Mouse (Mus musculus) intestine, embryonic 15.5 days (tissue): ENCODE data around the gene Slfn8. TPM values are rescaled to one million over a fixed set of nuclear protein-coding genes. Genes with fewer than 3 reads are reported as not detected.
"Not testable (repeated sequence)": the region's sequence is repeated elsewhere in the genome, so short reads cannot be mapped to it uniquely, and the experiment has no call there.

Experiments
- ATAC-seq: fragments of 200-750 bp; cut with Nextera tagmentation; 2 replicates; pipeline ENCODE4 v1.8.0; 2017; ENCODE audit warnings: moderate TSS enrichment, moderate library complexity
- H3K27ac ChIP-seq: fragments of 300-500 bp; sonication (generic); 2 replicates; pipeline ENCODE4 v1.5.1; 2015; ENCODE audit warnings: mild to moderate bottlenecking, inconsistent platforms
- H3K27me3 ChIP-seq: fragments of 300-500 bp; sonication (generic); replicated peaks from 2 replicates; pipeline ENCODE4 v1.6.1; 2015; ENCODE audit warnings: inconsistent platforms
- H3K36me3 ChIP-seq: fragments of 300-500 bp; sonication (generic); 2 replicates; pipeline ENCODE4 v1.6.1; 2015; ENCODE audit warnings: inconsistent platforms
- H3K4me1 ChIP-seq: fragments of 300-500 bp; sonication (generic); replicated peaks from 2 replicates; pipeline ENCODE4 v1.6.1; 2015; ENCODE audit warnings: inconsistent platforms
- H3K4me2 ChIP-seq: fragments of 300-500 bp; sonication (generic); replicated peaks from 2 replicates; pipeline ENCODE4 v1.6.1; 2015; ENCODE audit warnings: mild to moderate bottlenecking, inconsistent platforms
- H3K4me3 ChIP-seq: fragments of 300-500 bp; sonication (generic); replicated peaks from 2 replicates; pipeline ENCODE4 v1.5.1; 2015; ENCODE audit warnings: inconsistent platforms
- H3K9ac ChIP-seq: fragments of 300-500 bp; sonication (generic); 2 replicates; pipeline ENCODE4 v1.6.1; 2015; ENCODE audit warnings: inconsistent platforms
- H3K9me3 ChIP-seq: fragments of 300-500 bp; sonication (generic); 2 replicates; pipeline ENCODE4 v1.6.1; 2016; ENCODE audit warnings: inconsistent platforms
- WGBS: fragments of 180-500 bp; shearing (Covaris S2); methylation state at CpG from one replicate; pipeline ENCODE4 v1.1.7; 2015; 5-methylcytosine and 5-hydroxymethylcytosine counted together
- polyA plus RNA-seq: library from polyadenylated mRNA; unstranded; fragments of >200 nt; fragmentation: Nextera tagmentation; extraction: Ambion mirVana; gene quantifications from 2 replicates; pipeline ENCODE4 v1.2.1, GENCODE M21; 2015

The Slfn8 gene
- polyA plus RNA-seq, 1 experiment from 2014 or later: 0.54 TPM

DNA sequence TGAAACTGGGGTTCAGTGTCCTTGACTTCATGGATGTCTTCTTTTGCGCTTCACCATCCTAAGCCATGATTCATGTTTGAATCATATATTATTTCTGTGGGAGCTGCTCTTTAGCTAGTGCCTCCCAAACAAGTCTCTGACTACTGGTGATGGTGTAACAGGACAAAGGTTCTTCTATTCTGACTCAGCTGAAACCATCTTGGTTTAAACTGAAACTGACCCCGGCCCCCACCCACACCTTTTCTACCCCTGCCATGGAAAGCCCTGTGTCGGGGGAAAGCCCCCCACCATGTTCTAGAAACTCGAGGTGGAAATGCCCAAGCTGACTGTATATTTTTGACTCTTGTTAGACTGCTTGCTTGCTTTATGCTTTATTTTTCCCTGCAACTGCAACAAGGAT lies 23.3 kb upstream of the Slfn8 start:
- WGBS: 85% methylated on average over 4 of the region's 4 CpGs

DNA sequence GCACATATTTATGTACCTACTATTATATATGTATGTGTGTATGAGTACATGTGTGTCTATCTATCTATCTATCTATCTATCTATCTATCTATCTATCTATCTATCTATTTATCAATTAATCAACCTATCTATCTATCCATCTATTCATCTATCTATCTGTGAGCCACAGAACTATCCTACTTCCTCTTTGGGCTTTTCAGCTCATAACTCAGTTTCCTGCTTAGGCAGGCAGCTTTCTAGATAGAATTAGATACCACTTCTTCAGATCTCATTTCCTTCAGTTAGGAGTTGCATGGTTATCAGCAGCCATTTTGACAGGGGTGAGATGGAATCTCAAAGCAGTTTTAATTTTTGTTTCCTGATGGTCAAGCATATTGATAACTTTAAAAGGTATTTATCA lies 20.4 kb upstream of the Slfn8 start:
- H3K4me3 ChIP-seq: no peak overlapping the region
- no peaks in the 10 kb centered on the region for H3K9me3 ChIP-seq
- no peaks in the 10 kb centered on the region for H3K4me1 ChIP-seq
- no peaks in the 10 kb centered on the region for H3K36me3 ChIP-seq
- H3K4me2 ChIP-seq: no peak overlapping the region
- no peak for ATAC-seq
- H3K27me3 ChIP-seq: 0 out of 2 replicates have a peak, but pooled peaks cover 3% of the 10 kb centered on the region
- H3K27ac ChIP-seq: no peak overlapping the region
- H3K9ac ChIP-seq: no peak overlapping the region

More for the DNA sequence above, 23.3 kb upstream of the Slfn8 start:
- Histone ChIP-seq H3K9me3 (no peaks in the 10 kb centered on the region), H3K27ac (no peak overlapping the region), H3K9ac (no peak overlapping the region), H3K4me3 (no peak overlapping the region), H3K4me2 (no peak overlapping the region), H3K36me3 (no peaks in the 10 kb centered on the region), H3K4me1 (no peaks in the 10 kb centered on the region), H3K27me3 (0 out of 2 replicates have a peak, but pooled peaks cover 3% of the 10 kb centered on the region)
- no peak for ATAC-seq

DNA sequence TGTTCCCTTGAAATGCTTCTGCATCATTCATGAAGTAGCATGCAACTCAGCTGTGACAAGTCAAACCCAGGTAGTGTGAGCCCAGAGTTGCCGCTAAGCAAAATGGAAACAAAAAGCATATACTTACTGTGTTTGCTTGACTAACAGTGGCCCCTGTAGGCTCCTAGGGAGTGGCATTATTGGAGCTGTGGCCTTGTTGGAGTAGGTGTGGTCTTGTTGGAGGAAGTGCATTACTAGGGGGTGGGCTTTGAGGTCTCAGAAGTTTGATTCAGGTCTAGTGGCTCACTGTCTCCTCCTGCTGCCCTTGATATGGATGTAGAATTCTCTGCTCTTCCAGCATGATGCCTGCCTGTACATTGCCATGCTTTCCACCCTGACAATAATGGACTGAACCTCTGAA lies 19.7 kb upstream of the Slfn8 start:
- Histone ChIP-seq H3K27me3 (0 out of 2 replicates have a peak, but pooled peaks cover 3% of the 10 kb centered on the region), H3K4me2 (peak overlapping the region; percentile 52), H3K27ac (no peak overlapping the region), H3K4me3 (peak overlapping the region; percentile 15; the same call in 1 of the 2 replicates), H3K36me3 (no peaks in the 10 kb centered on the region), H3K9ac (no peak overlapping the region), H3K4me1 (no peaks in the 10 kb centered on the region), H3K9me3 (no peaks in the 10 kb centered on the region)
- ATAC-seq: no peak
- WGBS: 21% methylated on average over 1 of the region's 1 CpGs

DNA sequence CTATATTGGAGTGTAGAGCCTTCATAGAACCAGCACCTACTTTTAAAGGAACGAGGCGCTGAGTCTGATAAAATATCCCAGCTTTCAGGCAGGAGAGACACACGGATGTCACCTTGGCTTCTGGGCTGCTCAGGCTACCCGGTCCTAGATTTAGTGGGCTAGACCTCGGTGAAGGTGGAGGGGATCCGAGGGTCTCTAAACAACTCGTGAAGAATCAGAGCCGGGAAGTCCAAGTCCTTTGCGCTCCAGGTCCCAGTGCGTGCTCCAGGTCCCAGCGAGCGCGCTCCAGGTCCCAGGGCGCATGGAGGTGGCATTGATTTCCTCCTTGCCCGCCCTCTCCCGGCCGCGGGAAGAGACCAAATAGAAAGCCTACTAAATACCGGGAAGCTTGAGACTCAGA lies 19.2 kb upstream of the Slfn8 start:
- Histone ChIP-seq H3K9me3 (no peaks in the 10 kb centered on the region), H3K4me3 (peak overlapping the region; percentile 15; the same call in 1 of the 2 replicates), H3K36me3 (no peaks in the 10 kb centered on the region), H3K4me2 (peak overlapping the region; percentile 52), H3K4me1 (no peaks in the 10 kb centered on the region), H3K9ac (no peak overlapping the region), H3K27ac (no peak overlapping the region), H3K27me3 (0 out of 2 replicates have a peak, but pooled peaks cover 3% of the 10 kb centered on the region)
- WGBS: 17% methylated on average over 19 of the region's 19 CpGs
- ATAC-seq: no peak

DNA sequence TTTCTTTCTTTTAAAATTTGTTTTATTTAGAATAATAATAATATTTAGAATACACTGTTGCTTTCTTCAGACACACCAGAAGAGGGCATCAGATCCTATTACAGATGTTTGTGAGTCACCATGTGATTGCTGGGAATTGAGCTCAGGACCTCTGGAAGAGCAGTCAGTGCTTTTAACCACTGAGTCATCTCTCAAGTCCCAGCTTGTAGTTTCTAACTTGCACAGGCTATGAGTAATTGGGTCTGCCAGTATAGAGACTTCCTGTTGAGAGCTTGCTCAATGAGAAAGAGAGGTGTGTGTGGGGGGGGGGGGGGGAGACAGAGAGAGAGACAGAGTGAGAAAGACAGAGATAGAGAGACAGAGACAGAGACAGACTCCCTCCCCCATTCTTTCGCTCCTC lies 18.5 kb upstream of the Slfn8 start:
- H3K4me3 ChIP-seq: no peak overlapping the region
- H3K9ac ChIP-seq: no peak overlapping the region
- H3K27ac ChIP-seq: no peak overlapping the region
- no peaks in the 10 kb centered on the region for H3K36me3 ChIP-seq
- H3K4me2 ChIP-seq: peak overlapping the region; percentile 52; the same call in 1 of the 2 replicates
- H3K9me3 ChIP-seq: no peaks in the 10 kb centered on the region
- no peak for ATAC-seq
- 60% methylated on average over 1 of the region's 1 CpGs for WGBS
- H3K27me3 ChIP-seq: 0 out of 2 replicates have a peak, but pooled peaks cover 3% of the 10 kb centered on the region
- no peaks in the 10 kb centered on the region for H3K4me1 ChIP-seq

DNA sequence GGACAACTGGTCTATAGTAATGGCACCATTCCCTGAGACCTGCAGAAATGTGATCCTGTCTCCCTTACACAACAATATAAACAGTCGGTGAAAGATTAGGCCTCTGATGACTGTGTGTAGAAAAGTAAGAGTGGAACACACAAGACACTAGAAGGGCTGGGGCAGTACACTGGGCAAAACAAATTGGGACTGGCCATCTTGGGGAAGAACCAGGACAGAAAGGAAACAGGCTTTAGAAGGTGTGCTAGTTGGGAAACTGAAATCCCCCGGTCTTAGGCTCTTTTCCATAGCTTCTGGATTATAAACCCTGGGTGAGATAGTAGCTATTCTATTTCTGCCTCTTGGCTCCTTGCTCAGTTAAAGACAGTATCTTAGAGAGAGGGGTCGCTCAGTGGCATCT lies 18.1 kb upstream of the Slfn8 start:
- H3K27ac ChIP-seq, H3K4me2 ChIP-seq, H3K36me3 ChIP-seq, H3K4me1 ChIP-seq, H3K9me3 ChIP-seq, ATAC-seq, H3K9ac ChIP-seq, H3K27me3 ChIP-seq, H3K4me3 ChIP-seq: not testable (repeated sequence)
- 85% methylated on average over 3 of the region's 3 CpGs for WGBS

DNA sequence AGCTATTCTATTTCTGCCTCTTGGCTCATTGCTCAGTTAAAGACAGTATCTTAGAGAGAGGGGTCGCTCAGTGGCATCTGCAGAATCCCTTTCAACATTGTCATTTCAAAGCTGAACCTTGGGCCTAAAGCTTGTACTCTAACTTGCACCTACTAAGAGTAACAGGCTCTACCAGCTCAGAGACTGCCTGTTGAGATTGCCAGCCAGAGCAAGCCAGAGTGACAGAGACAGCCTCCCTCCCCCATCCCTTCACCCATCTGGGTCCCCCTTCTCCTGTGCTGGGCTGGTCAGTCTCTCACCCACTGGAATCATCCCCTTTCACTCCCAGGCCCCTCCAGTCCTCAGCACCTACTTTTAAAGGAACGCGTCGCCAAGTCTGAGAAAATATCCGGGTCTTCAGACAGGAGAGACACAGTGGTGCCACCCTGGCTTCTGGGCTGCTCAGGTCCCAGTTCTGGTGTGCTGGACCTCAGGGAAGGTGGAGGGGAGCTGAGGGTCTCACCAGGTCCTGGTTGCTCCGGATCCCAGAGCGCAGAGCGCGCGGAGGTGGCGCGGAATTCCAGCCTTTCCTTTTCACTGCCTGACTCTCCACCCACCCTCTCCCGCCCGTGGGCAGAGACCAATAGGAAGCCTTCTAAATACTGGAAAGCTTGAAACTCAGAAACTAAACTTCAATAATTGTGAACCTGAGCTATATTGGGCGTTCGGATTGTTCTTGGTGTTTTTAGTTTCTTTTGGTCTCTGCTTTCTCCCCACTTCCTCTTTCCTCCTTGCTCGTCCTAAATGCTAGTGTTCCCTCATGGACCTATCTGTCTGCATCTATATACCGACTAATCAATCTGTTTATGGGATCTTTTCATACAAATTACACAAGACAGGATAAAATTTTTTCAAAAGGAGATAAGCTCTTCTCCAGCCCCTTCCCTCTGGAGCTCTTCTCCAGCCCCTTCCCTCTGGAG lies 770 bp downstream of the Slfn8 start:
- H3K27me3 ChIP-seq, H3K4me1 ChIP-seq, ATAC-seq, H3K4me2 ChIP-seq, H3K27ac ChIP-seq, H3K4me3 ChIP-seq, H3K9me3 ChIP-seq, H3K36me3 ChIP-seq, H3K9ac ChIP-seq: not testable (repeated sequence)
- WGBS: 77% methylated on average over 18 of the region's 18 CpGs

DNA sequence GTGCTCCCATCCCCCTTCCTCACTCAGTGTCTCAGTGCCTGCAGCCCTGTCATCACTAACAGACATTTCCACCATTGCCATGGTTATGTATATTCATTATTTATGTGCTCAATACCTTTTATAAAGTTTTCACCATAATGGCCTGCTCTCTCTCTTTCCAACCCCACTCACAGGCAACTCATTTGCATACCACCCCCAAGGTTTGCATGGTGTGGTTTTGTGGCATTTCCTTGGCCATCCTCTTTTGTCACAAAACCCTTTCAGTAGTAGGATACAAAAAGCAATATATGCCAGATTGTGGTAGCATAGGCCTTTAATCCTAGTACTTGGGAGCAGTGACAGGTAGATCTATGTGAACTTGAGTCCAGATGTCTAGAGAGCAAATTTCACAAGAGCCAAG lies 4.5 kb downstream of the Slfn8 start:
- H3K4me2 ChIP-seq: no peak overlapping the region
- no peak overlapping the region for H3K9ac ChIP-seq
- H3K9me3 ChIP-seq: no peaks in the 10 kb centered on the region
- H3K27me3 ChIP-seq: no peaks in the 10 kb centered on the region
- no peaks in the 10 kb centered on the region for H3K4me1 ChIP-seq
- no peak overlapping the region for H3K27ac ChIP-seq
- no peak overlapping the region for H3K4me3 ChIP-seq
- ATAC-seq: no peak
- no peaks in the 10 kb centered on the region for H3K36me3 ChIP-seq

DNA sequence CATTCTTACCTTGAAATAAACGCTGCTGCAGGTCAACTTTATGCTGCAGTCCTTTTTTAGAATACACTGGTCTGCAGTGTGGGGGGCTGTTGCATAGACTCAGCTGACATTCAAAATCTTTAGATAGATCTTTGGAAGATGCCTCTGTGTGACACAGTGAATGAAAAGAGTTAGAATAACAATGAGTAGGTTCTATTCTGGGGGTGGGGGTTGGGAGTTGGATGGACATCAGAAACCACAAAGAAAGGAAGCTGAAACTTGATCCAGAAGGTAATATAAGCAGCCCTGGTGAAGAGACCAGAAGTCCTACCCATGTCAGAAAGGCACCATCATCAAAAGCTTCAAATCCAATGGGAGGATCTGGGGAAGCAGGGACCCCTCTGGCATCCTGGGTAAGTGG lies 7.3 kb downstream of the Slfn8 start:
- H3K4me3 ChIP-seq: no peak overlapping the region
- no peak for ATAC-seq
- H3K9ac ChIP-seq: no peak overlapping the region
- H3K27me3 ChIP-seq: no peaks in the 10 kb centered on the region
- no peaks in the 10 kb centered on the region for H3K9me3 ChIP-seq
- 81% methylated on average over 1 of the region's 1 CpGs for WGBS
- no peak overlapping the region for H3K27ac ChIP-seq
- H3K4me2 ChIP-seq: no peak overlapping the region
- H3K36me3 ChIP-seq: no peaks in the 10 kb centered on the region
- H3K4me1 ChIP-seq: no peaks in the 10 kb centered on the region

DNA sequence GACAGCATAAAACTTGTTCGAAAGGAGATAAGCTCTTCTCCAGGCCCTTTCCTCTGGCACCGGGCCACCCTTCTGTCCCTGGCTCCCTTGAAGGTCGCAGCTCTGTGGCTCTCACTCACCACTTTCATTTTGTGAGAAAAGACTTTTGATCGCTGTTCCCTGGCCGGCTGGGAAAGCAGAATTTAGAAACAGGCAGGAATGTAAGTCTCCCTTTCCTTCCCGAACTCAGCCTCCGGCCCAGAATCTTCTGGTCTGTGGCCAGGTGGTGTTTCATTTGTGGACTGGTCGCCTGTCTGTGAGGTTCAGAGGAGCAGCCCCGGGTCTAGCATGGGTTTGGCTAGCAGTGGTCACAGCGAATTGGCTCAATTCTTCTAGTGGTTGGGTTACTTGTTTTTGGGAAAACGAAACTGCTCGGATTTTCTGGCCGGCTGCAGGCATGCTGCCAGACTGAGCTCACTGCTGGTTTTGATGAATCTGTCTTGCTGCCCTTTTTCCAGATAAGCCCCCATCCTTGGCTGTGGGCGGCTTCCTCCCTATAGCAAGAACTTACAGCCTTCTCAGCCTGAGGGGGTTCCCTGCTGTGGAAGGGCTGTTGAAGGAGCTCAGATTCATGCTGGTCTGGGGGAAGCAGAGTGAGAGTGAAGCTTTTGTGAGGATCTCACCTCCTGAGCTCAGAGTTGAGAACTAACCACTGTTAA lies 29.0 kb downstream of the Slfn8 start, which contains the start of gene Slfn9:
Gene Slfn9 (minus strand): TSS at position 362 of the 698 bp plus-strand sequence.
- Histone ChIP-seq H3K36me3 (no peaks in the 10 kb centered on the region), H3K9me3 (no peaks in the 10 kb centered on the region), H3K9ac (peak within 1 kb of the TSS; percentile 56), H3K27me3 (no peaks in the 10 kb centered on the region), H3K4me3 (peak within 1 kb of the TSS; percentile 47), H3K4me2 (peak within 1 kb of the TSS; percentile 82), H3K27ac (peak within 1 kb of the TSS; percentile 66), H3K4me1 (peaks cover 10% of the 10 kb centered on the region; the same call in 1 of the 2 replicates)
- ATAC-seq: peak; percentile 55; the same call in 1 of the 2 replicates
- WGBS: 11% methylated on average over 14 of the region's 14 CpGs

DNA sequence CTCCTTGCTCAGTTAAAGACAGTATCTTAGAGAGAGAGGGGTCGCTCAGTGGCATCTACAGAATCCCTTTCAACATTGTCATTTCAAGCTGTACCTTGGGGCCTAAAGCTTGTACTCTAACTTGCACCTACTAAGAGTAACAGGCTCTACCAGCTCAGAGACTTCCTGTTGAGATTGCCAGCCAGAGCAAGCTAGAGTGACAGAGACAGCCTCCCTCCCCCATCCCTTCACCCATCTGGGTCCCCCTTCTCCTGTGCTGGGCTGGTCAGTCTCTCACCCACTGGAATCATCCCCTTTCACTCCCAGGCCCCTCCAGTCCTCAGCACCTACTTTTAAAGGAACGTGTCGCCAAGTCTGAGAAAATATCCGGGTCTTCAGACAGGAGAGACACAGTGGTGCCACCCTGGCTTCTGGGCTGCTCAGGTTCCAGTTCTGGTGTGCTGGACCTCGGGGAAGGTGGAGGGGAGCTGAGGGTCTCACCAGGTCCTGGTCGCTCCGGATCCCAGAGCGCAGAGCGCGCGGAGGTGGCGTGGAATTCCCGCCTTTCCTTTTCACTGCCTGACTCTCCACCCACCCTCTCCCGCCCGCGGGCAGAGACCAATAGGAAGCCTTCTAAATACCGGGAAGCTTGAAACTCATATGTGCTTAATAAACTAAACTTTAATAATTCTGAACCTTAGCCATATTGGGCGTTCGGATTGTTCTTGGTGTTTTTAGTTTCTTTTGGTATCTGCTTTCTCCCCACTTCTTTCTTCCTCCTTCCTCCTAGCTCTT lies 29.8 kb downstream of the Slfn8 start:
- H3K4me1 ChIP-seq, H3K9me3 ChIP-seq, H3K27me3 ChIP-seq, H3K36me3 ChIP-seq: not testable (repeated sequence)
- Histone ChIP-seq H3K27ac (peak overlapping the region; percentile 66), H3K4me3 (peak overlapping the region; percentile 47), H3K4me2 (peak overlapping the region; percentile 82), H3K9ac (peak overlapping the region; percentile 56)
- peak; percentile 90 for ATAC-seq
- WGBS: 19% methylated on average over 19 of the region's 19 CpGs

DNA sequence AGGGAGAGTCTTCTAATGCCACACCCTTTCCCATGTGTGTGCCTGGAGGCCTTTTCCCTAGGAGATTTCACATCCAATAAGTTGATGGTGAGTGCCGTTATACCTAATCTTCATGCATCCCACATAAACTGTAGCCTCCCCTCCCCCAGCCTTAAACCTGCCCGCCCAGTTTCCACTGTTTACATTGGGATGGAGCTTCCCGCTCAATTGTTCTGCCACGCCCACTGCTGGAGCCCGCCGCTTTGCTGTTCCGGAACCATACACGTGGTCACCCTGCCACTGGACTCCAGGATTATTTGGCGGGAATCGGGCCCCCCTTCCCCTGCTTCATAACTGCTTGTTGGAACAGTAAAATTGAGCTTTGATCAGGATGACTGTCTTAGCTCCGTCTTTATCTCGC lies 31.3 kb downstream of the Slfn8 start:
- ATAC-seq: peak; percentile 52
- Histone ChIP-seq H3K4me1 (peaks cover 10% of the 10 kb centered on the region; the same call in 1 of the 2 replicates), H3K4me3 (0 out of 2 replicates have a peak overlapping the region, but pooled peaks have one; percentile 15), H3K27me3 (no peaks in the 10 kb centered on the region), H3K4me2 (peak overlapping the region; percentile 82), H3K27ac (no peak overlapping the region), H3K9me3 (no peaks in the 10 kb centered on the region), H3K9ac (no peak overlapping the region), H3K36me3 (peaks cover 8% of the 10 kb centered on the region; the same call in 1 of the 2 replicates)
- 26% methylated on average over 12 of the region's 12 CpGs for WGBS
